9 mouse cellular contexts compared by ENCODE assay signal in genomic region chr13:108191074-108191720, GRCm38 (mm10). TPM values are rescaled to one million over a fixed set of nuclear protein-coding genes. Genes with fewer than 3 reads are reported as not detected.
DNase-seq lines count a peak whose midpoint lies in the region; ATAC-seq and TF ChIP-seq lines count a peak whose summit lies in the region.
"Had no signal": no experiment of that assay in that cellular context is flagged by ENCODE, and none has a peak within 500 bp of the region (broad histone marks: within the 10 kb centered on the region; RNA-seq: fewer than 3 reads in every experiment).

No protein-coding gene starts in this region.

- no peak overlapping the region for H3K9ac ChIP-seq in heart, embryonic 12.5 days
- H3K9ac ChIP-seq in hindbrain, embryonic 14.5 days = no peak overlapping the region
- H3K9ac ChIP-seq: limb, embryonic 12.5 days had no signal

- H3K4me1 ChIP-seq in heart, embryonic 12.5 days (replicated peaks) = no peaks in the 10 kb centered on the region
- H3K4me1 ChIP-seq in hindbrain, embryonic 14.5 days (replicated peaks; ENCODE audit: control insufficient read depth, insufficient read depth, low read length) = no peaks in the 10 kb centered on the region
- H3K4me1 ChIP-seq in small intestine, adult 2 months (ENCODE audit: control insufficient read depth, insufficient read depth, insufficient read length, low read length) = no peaks in the 10 kb centered on the region
- H3K4me1 ChIP-seq: limb, embryonic 12.5 days had no signal

- DNase-seq in heart, adult 11 months = peak; percentile 90
- peak; percentile 47 for DNase-seq in adipocyte (ENCODE audit: low spot score)
- peak; percentile 42 for DNase-seq in fibroblast of lung, adult 2 months (ENCODE audit: low read depth)
- peak; percentile 78 for DNase-seq in hindbrain, embryonic 14.5 days (ENCODE audit: low spot score)
- peak; percentile 45 for DNase-seq in layer of hippocampus, adult 9-10 months (ENCODE audit: low spot score)
- DNase-seq in lung, postnatal 36 days = peak; percentile 74

- H3K36me3 ChIP-seq in heart, embryonic 12.5 days = peaks cover 27% of the 10 kb centered on the region
- peaks cover 42% of the 10 kb centered on the region for H3K36me3 ChIP-seq in hindbrain, embryonic 14.5 days (replicated peaks; ENCODE audit: control insufficient read depth, insufficient read depth)
- H3K36me3 ChIP-seq in small intestine, adult 2 months (ENCODE audit: control insufficient read depth, insufficient read depth, low read length) = peaks cover 16% of the 10 kb centered on the region

- H3K9me3 ChIP-seq in heart, embryonic 12.5 days (replicated peaks) = no peaks in the 10 kb centered on the region
- no peaks in the 10 kb centered on the region for H3K9me3 ChIP-seq in hindbrain, embryonic 14.5 days (ENCODE audit: control insufficient read depth, low read length)
- H3K9me3 ChIP-seq: limb, embryonic 12.5 days had no signal

- H3K4me3 ChIP-seq in heart, embryonic 12.5 days = no peak overlapping the region
- H3K4me3 ChIP-seq in hindbrain, embryonic 14.5 days (replicated peaks; ENCODE audit: low read length) = no peak overlapping the region
- H3K4me3 ChIP-seq in small intestine, adult 2 months (ENCODE audit: low read depth, low read length) = no peak overlapping the region
- H3K4me3 ChIP-seq: limb, embryonic 12.5 days had no signal

- ATAC-seq in heart, embryonic 12.5 days (ENCODE audit: insufficient number of reproducible peaks, low FRiP score) = no peak
- ATAC-seq in hindbrain, embryonic 14.5 days (ENCODE audit: low FRiP score) = no peak

- no peak for TF ChIP-seq POLR2A in small intestine, adult 2 months (IDR thresholded peaks at IDR 0.05; ENCODE audit: low read depth, low read length)

- H3K27ac ChIP-seq in heart, embryonic 12.5 days (ENCODE audit: poor library complexity, severe bottlenecking) = no peak overlapping the region
- H3K27ac ChIP-seq in hindbrain, embryonic 14.5 days = no peak overlapping the region
- no peak overlapping the region for H3K27ac ChIP-seq in small intestine, adult 2 months (ENCODE audit: insufficient read depth, low read depth, low read length)
- H3K27ac ChIP-seq: limb, embryonic 12.5 days had no signal

- H3K27me3 ChIP-seq in heart, embryonic 12.5 days (replicated peaks) = no peaks in the 10 kb centered on the region
- H3K27me3 ChIP-seq in hindbrain, embryonic 14.5 days (ENCODE audit: control insufficient read depth, insufficient read depth, low read length) = no peaks in the 10 kb centered on the region
- H3K27me3 ChIP-seq in small intestine, adult 2 months (ENCODE audit: control insufficient read depth, insufficient read depth, low read length) = no peaks in the 10 kb centered on the region
- H3K27me3 ChIP-seq: limb, embryonic 12.5 days had no signal

- no peak overlapping the region for H3K4me2 ChIP-seq in heart, embryonic 12.5 days
- H3K4me2 ChIP-seq in hindbrain, embryonic 14.5 days (replicated peaks) = no peak overlapping the region
- H3K4me2 ChIP-seq: limb, embryonic 12.5 days had no signal

- WGBS in heart, embryonic 12.5 days = 62% methylated on average over 11 of the region's 11 CpGs
- 67% methylated on average over 11 of the region's 11 CpGs for WGBS in hindbrain, embryonic 14.5 days
- WGBS in small intestine, adult 2 months = 42% methylated on average over 11 of the region's 11 CpGs

- TF ChIP-seq CTCF in small intestine, adult 2 months (IDR thresholded peaks at IDR 0.05; ENCODE audit: extremely low read depth, insufficient read length, insufficient replicate concordance, low read depth, low read length) = peak; percentile 74; the same call in 1 of the 2 replicates

RNA-seq across cellular contexts. Expression of gene Elovl7, which starts 23.0 kb away (rescaled TPM):
- 1.3 and 1.5 TPM in 2 replicates for polyA plus RNA-seq in heart, embryonic 12.5 days (2016; fragmentation: Nextera tagmentation; extraction: Ambion mirVana)
- 2.5 and 3.0 TPM in 2 replicates for polyA plus RNA-seq in hindbrain, embryonic 14.5 days (2014; fragmentation: Nextera tagmentation; extraction: Ambion mirVana)
- polyA plus RNA-seq in small intestine, adult 2 months (2012; rRNA removed) = 1.5 and 3.7 TPM in 2 replicates

RNA-seq across cellular contexts. Expression of gene Ercc8, which starts 32.7 kb away (rescaled TPM):
- polyA plus RNA-seq in heart, embryonic 12.5 days (2016; fragmentation: Nextera tagmentation; extraction: Ambion mirVana) = 10.2 and 12.5 TPM in 2 replicates
- 30.8 and 31.5 TPM in 2 replicates for polyA plus RNA-seq in hindbrain, embryonic 14.5 days (2014; fragmentation: Nextera tagmentation; extraction: Ambion mirVana)
- 3.2 and 5.0 TPM in 2 replicates for polyA plus RNA-seq in small intestine, adult 2 months (2012; rRNA removed)

RNA-seq across cellular contexts. Expression of gene Ndufaf2, which starts 32.8 kb away (rescaled TPM):
- 62.3 and 64.0 TPM in 2 replicates for polyA plus RNA-seq in heart, embryonic 12.5 days (2016; fragmentation: Nextera tagmentation; extraction: Ambion mirVana)
- polyA plus RNA-seq in hindbrain, embryonic 14.5 days (2014; fragmentation: Nextera tagmentation; extraction: Ambion mirVana) = 68.5 and 70.5 TPM in 2 replicates
- polyA plus RNA-seq in small intestine, adult 2 months (2012; rRNA removed) = 0.84 and 0.94 TPM in 2 replicates

Comparison
In these comparisons a context has a peak if more than half of its experiments do, and no peak if none do; other contexts are left out.
1. RNA of gene Ndufaf2, which starts 32.8 kb away (polyA plus RNA-seq): 68.5 to 70.5 TPM in hindbrain, embryonic 14.5 days and 62.3 to 64.0 TPM in heart, embryonic 12.5 days; 0.84 to 0.94 TPM in small intestine, adult 2 months; every median in the first group is over 10 times any median in the second.
2. Peak in every context shown above with its lines, with median percentiles within 50 percentile points of each other: DNase-seq.